ENCODE assay signal across 29 mouse cellular contexts in genomic region chr14:96668635-96669034, GRCm38 (mm10).
"Had no signal": no experiment of that assay in that cellular context is flagged by ENCODE, and none has a peak within 500 bp of the region (broad histone marks: within the 10 kb centered on the region; RNA-seq: fewer than 3 reads in every experiment).

No protein-coding gene starts in this region.

- H3K4me1 ChIP-seq: heart, embryonic 13.5 days; heart, embryonic 15.5 days; hindbrain, embryonic 10.5 days; hindbrain, embryonic 12.5 days; intestine, embryonic 15.5 days; limb, embryonic 10.5 days; limb, embryonic 12.5 days; liver, embryonic 13.5 days; liver, embryonic 15.5 days had no signal

- H3K27ac ChIP-seq: heart, adult 2 months; heart, embryonic 13.5 days; heart, embryonic 15.5 days; hindbrain, embryonic 10.5 days; hindbrain, embryonic 12.5 days; hindbrain, embryonic 14.5 days; intestine, embryonic 15.5 days; layer of hippocampus, adult 2 months; left cerebral cortex, adult 2 months; limb, embryonic 10.5 days; limb, embryonic 12.5 days; liver, embryonic 13.5 days; liver, embryonic 15.5 days had no signal

- DNase-seq: gastrocnemius, postnatal 14 days; gastrocnemius, postnatal 36 days; heart, adult 11 months; heart, adult 2 months; heart, postnatal 4 days; kidney, adult 18-20 months; kidney, adult 8-10 months; kidney, postnatal 10 days; kidney, postnatal 25 days; kidney, postnatal 4 days; liver; liver, embryonic 13.5 days; liver, postnatal 0 days had no signal

- H3K9ac ChIP-seq: heart, embryonic 13.5 days; heart, embryonic 15.5 days; hindbrain, embryonic 12.5 days; hindbrain, embryonic 14.5 days; intestine, embryonic 15.5 days; limb, embryonic 12.5 days; liver, embryonic 13.5 days; liver, embryonic 15.5 days; liver, postnatal 0 days had no signal

- H3K9me3 ChIP-seq: heart, embryonic 13.5 days; heart, embryonic 15.5 days; hindbrain, embryonic 10.5 days; hindbrain, embryonic 12.5 days; intestine, embryonic 15.5 days; limb, embryonic 10.5 days; limb, embryonic 12.5 days; liver, embryonic 13.5 days; liver, embryonic 15.5 days had no signal

- ATAC-seq: hindbrain, embryonic 16.5 days; inflammation-experienced regulatory T-cells, adult 6 months; intestine, embryonic 15.5 days; intestine, postnatal 0 days; liver, postnatal 0 days had no signal

- H3K4me3 ChIP-seq: heart, adult 2 months; heart, embryonic 13.5 days; heart, embryonic 15.5 days; hindbrain, embryonic 10.5 days; hindbrain, embryonic 12.5 days; intestine, embryonic 15.5 days; layer of hippocampus, adult 2 months; left cerebral cortex, adult 2 months; limb, embryonic 10.5 days; limb, embryonic 12.5 days; liver, embryonic 13.5 days; liver, embryonic 15.5 days had no signal

- H3K27me3 ChIP-seq: heart, embryonic 13.5 days; heart, embryonic 15.5 days; hindbrain, embryonic 12.5 days; intestine, embryonic 15.5 days; limb, embryonic 12.5 days; liver, embryonic 13.5 days; liver, embryonic 15.5 days had no signal

- H3K4me2 ChIP-seq: heart, embryonic 11.5 days; heart, embryonic 13.5 days; heart, embryonic 15.5 days; hindbrain, embryonic 12.5 days; hindbrain, embryonic 14.5 days; intestine, embryonic 15.5 days; limb, embryonic 12.5 days; liver, embryonic 11.5 days; liver, embryonic 13.5 days; liver, embryonic 15.5 days had no signal

- H3K36me3 ChIP-seq: heart, embryonic 13.5 days; heart, embryonic 15.5 days; hindbrain, embryonic 10.5 days; hindbrain, embryonic 12.5 days; intestine, embryonic 15.5 days; limb, embryonic 10.5 days; limb, embryonic 12.5 days; liver, embryonic 13.5 days; liver, embryonic 15.5 days had no signal
